Mouse (Mus musculus): Measurements from ENCODE around the gene Gcc2.

Gcc2 gene

DNA sequence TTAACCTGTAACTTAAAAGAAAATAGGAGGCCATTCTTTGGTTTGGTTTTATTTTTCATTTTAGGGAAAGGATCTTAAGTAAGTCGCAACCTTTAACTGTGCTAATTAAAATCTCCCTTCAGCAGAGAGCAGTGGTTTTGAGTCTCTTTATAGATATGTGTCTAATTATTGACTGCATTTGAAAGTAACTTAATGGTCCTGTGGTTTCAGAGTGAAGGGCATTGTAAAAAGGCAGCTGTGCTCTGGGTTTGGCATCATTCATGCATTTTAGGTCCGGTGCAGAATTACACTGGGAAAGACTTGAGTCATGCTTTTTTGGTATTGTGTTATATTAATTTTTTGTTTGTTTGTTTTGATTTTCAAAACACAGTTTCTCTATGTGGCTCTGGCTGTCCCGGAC is 97.1 kb downstream of the Gcc2 start:
- in situ Hi-C loops (cut with MboI; ENCODE audit: low pct_unique_long_range_greater_than_20kb in 1 of 2, low sequenced_read_pairs in 2 of 2, unreplicated experiment in 1 of 2), result no loop called here

DNA sequence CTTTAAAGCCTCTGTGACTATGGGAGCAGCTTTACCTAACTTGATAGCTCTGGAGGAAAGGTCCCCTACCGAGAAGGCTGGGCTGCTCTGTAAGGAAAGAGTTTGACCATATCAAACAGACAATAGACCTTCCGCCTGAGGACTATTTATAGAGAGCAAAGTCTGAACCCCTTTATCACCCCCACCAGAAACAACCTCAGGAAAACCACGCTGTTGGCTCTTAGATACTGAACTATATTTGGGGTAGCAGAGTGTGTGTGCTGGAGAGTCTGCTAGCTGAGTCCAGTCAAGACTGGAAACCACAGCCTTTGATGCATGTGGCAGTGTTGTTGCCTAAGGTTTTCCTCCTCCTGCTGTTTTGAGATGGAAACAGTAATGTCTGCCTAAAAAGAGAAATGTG is 99.3 kb downstream of the Gcc2 start:
- in situ Hi-C loops (cut with MboI; ENCODE audit: low pct_unique_long_range_greater_than_20kb in 1 of 2, low sequenced_read_pairs in 2 of 2, unreplicated experiment in 1 of 2), result no loop called here
